Comparison of ENCODE assay signal across 19 mouse cellular contexts in genomic region chr8:119642960-119643359, GRCm38 (mm10).
"Had no signal": no experiment of that assay in that cellular context is flagged by ENCODE, and none has a peak within 500 bp of the region (broad histone marks: within the 10 kb centered on the region; RNA-seq: fewer than 3 reads in every experiment).

No protein-coding gene starts in this region.

- DNase-seq: gastrocnemius, postnatal 14 days; gastrocnemius, postnatal 36 days; heart, adult 11 months; heart, adult 2 months; heart, postnatal 10 days; heart, postnatal 4 days; kidney, adult 18-20 months; kidney, adult 8-10 months; kidney, postnatal 10 days; kidney, postnatal 25 days; kidney, postnatal 4 days; layer of hippocampus, adult 9-11 months; layer of hippocampus, postnatal 36 days; left cerebral cortex, postnatal 4 days had no signal

- ATAC-seq: hindbrain, embryonic 16.5 days; inflammation-experienced regulatory T-cells, adult 6 months; intestine, embryonic 15.5 days; intestine, postnatal 0 days; liver, embryonic 12.5 days had no signal
